Mouse (Mus musculus) stomach, postnatal 0 days (tissue): ENCODE data around the gene Ngp.

Experiments used
- CTCF ChIP-seq: IDR thresholded peaks from 2 replicates; pipeline ENCODE4 v1.5.1; 2016; ENCODE audit warnings: antibody characterized with exemption, low read depth, mild to moderate bottlenecking, moderate library complexity
- EP300 ChIP-seq: optimal IDR thresholded peaks from 2 replicates; pipeline ENCODE3; 2016; ENCODE audit warnings: antibody characterized with exemption

GRCm38 (mm10) chr9:110375668-110376067 is 43.9 kb upstream of the Ngp start:
- no peak for TF ChIP-seq CTCF
- TF ChIP-seq EP300: no peak
